Mouse (Mus musculus) spleen, adult 2 months (tissue): ENCODE results near the gene Slfn8. TPM values are rescaled to one million over a fixed set of nuclear protein-coding genes. Genes with fewer than 3 reads are reported as not detected.

Experiments
- DNase-seq, 2 experiments: peaks; one replicate each; pipeline versions ENCODE4 v3.0.0 to v3.0.0-alpha.2; 2012 to 2021; ENCODE audit warnings: low spot score in 2 of 2, low read depth in 1 of 2
- H3K27ac ChIP-seq: fragments of 200-500 bp; 2 replicates; pipeline ENCODE4 v1.5.1; 2012; ENCODE audit warnings: low read length, inconsistent platforms; ENCODE audit not compliant: insufficient read depth
- H3K27me3 ChIP-seq: fragments of 200-500 bp; 2 replicates; pipeline ENCODE4 v1.6.1; 2012; ENCODE audit warnings: mild to moderate bottlenecking, moderate library complexity, low read length, inconsistent platforms; ENCODE audit not compliant: control insufficient read depth, insufficient read depth
- H3K36me3 ChIP-seq: fragments of 200-500 bp; 2 replicates; pipeline ENCODE4 v1.6.1; 2012; ENCODE audit warnings: mild to moderate bottlenecking, low read length, inconsistent platforms; ENCODE audit not compliant: control insufficient read depth, insufficient read depth
- H3K4me1 ChIP-seq: fragments of 200-500 bp; 2 replicates; pipeline ENCODE4 v1.6.1; 2011; ENCODE audit warnings: inconsistent platforms; ENCODE audit not compliant: control insufficient read depth, insufficient read depth, insufficient read length
- H3K4me3 ChIP-seq: fragments of 200-500 bp; 2 replicates; pipeline ENCODE4 v1.5.1; 2011; ENCODE audit warnings: mild to moderate bottlenecking, inconsistent platforms; ENCODE audit not compliant: insufficient read depth, insufficient read length; ENCODE audit errors: extremely low read depth
- CTCF ChIP-seq: fragments of 200-500 bp; IDR thresholded peaks from 2 replicates; pipeline ENCODE4 v1.5.1; 2011; ENCODE audit warnings: mild to moderate bottlenecking, inconsistent platforms; ENCODE audit not compliant: insufficient read depth, insufficient read length, insufficient replicate concordance; ENCODE audit errors: extremely low read depth
- POLR2A ChIP-seq: fragments of 200-500 bp; IDR thresholded peaks from 2 replicates; pipeline ENCODE4 v1.6.1; 2011; ENCODE audit warnings: low read depth, low read length, inconsistent platforms
- WGBS: fragments of 180-500 bp; shearing (Covaris S2); methylation state at CpG from one replicate; pipeline ENCODE4 v1.1.7; 2018; 5-methylcytosine and 5-hydroxymethylcytosine counted together
- polyA plus RNA-seq: library from polyadenylated mRNA; depleted of rRNA; stranded (reverse); fragments of >200 nt; gene quantifications from 2 replicates; pipeline ENCODE4 v1.2.3, GENCODE M21; 2012; rRNA removed

Gene Slfn8
- 3.4 and 3.5 TPM in 2 replicates for polyA plus RNA-seq

DNA sequence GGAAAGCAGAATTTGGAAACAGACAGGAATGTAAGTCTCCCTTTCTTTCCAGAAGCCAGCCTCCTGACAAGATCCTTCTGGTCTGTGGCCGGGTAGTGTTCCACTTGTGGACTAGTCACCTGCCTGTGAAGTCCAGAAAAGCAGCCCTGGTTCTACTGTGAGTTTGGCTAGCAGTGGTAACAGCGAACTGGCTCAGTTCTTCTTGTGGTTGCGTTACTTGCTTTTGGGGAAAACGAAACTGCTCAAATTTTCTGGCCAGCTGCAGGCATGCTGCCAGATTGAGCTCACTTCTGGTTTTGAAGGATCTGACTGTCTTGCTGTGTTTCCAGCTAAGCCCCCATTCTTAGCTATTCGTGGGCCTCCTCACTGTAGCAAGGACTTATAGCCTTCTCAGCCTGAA lies at the start of gene Slfn8:
Gene Slfn8 (minus strand): TSS at position 190 of the 400 bp plus-strand sequence.
- WGBS, result under 1% methylated on average over 5 of the region's 5 CpGs
- peaks cover 4% of the 10 kb centered on the region; the same call in 1 of the 2 replicates for H3K36me3 ChIP-seq
- TF ChIP-seq POLR2A, result peak; percentile 38
- TF ChIP-seq CTCF, result no peak
- no peaks in the 10 kb centered on the region for H3K27me3 ChIP-seq
- H3K4me1 ChIP-seq, result peaks cover 16% of the 10 kb centered on the region
- H3K4me3 ChIP-seq, result peak within 1 kb of the TSS; percentile 86
- H3K27ac ChIP-seq, result peak within 1 kb of the TSS; percentile 95
- DNase-seq, result peak; percentile 61 to 63

DNA sequence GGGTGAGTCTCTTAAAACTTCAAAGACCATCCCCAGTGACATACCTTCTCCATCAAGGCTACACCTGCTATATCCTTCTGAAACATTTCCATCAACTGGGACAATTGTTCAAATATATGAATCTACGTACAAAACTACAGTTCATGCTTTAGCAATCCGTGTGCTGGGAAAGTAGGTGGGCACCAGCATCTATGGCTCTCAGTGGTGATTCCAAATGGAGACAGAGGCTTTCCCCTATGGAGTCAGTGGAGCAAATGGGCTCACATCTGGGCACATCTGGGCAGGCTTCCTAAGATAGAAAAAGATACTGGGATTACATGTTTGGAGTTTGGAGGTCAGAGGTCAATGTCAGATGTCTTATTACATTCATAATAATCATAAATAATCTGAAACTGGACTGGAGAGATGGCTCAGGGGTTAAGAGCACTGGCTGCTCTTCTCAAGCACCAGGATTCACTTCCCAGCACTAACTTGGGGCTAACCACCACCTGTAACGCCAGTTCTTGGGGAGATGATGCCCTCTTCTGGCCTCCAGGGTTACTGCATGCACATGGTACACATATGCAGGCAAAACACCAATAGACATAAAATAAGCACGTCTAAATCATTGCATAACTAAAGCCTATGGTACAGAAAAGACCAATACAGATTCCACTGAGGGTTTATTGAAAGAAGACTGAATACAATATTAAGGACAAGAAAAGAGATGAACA lies 47.5 kb upstream of the Slfn8 start:
- H3K27ac ChIP-seq, result peak overlapping the region; percentile 37; the same call in 1 of the 2 replicates
- peak in 1 of 2 experiments; percentile 35 for DNase-seq

DNA sequence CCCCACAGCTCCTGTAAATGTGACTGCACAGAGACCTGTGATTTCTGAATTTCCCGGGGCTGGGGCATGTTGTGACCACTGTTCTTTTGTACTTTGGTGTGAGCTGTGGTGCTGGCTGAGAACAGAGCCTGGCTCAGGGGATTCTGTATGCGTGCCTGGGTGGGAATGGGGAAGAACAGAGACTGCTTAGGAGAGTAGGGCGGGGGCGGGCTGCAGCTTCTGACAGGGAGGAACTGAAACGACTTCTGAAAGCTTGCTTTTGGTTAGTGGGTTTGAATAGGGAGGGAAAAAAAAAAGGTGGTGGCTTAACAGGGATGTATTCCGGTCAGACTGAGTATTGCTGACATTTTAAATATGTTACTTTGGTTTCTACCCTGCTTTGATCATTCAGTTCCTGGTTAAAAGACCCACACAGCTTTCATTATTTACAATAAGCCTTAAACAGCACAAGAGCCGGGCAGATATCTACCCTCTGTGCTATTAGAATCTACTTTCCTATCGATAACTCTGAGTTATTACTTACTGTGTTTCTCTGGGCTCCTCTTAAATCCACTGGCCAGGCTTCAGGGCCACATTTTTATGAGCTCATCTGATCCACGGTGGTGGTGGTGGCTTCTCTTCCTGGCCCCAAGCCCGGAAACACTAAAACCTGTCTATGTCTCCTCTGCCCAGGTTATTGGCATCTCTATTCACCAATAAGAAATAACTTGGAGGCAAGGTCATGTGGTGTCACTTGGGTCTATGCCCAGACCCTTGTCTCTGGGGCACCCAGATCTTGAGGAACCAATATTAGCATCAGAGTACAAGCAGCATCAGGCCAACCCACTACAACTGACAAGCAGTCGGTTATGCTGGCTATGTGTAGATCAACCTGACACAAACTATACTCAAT lies 46.3 kb upstream of the Slfn8 start:
- Histone ChIP-seq H3K27ac (peak overlapping the region; percentile 90), H3K27me3 (no peaks in the 10 kb centered on the region), H3K36me3 (peaks cover 28% of the 10 kb centered on the region), H3K4me1 (peaks cover 7% of the 10 kb centered on the region; the same call in 1 of the 2 replicates), H3K4me3 (peak overlapping the region; percentile 88)
- WGBS, result 3% methylated on average over 11 of the region's 11 CpGs
- peak; percentile 58 to 62 for DNase-seq
- no peak for TF ChIP-seq CTCF
- peak; percentile 67 for TF ChIP-seq POLR2A

More for the DNA sequence above, 47.5 kb upstream of the Slfn8 start:
- 89% methylated on average over 4 of the region's 4 CpGs for WGBS
- Histone ChIP-seq H3K27me3 (no peaks in the 10 kb centered on the region), H3K36me3 (peaks cover 28% of the 10 kb centered on the region), H3K4me1 (peaks cover 7% of the 10 kb centered on the region; the same call in 1 of the 2 replicates), H3K4me3 (no peak overlapping the region)
- no peak for TF ChIP-seq POLR2A
- peak; percentile 32; the same call in 1 of the 2 replicates for TF ChIP-seq CTCF

DNA sequence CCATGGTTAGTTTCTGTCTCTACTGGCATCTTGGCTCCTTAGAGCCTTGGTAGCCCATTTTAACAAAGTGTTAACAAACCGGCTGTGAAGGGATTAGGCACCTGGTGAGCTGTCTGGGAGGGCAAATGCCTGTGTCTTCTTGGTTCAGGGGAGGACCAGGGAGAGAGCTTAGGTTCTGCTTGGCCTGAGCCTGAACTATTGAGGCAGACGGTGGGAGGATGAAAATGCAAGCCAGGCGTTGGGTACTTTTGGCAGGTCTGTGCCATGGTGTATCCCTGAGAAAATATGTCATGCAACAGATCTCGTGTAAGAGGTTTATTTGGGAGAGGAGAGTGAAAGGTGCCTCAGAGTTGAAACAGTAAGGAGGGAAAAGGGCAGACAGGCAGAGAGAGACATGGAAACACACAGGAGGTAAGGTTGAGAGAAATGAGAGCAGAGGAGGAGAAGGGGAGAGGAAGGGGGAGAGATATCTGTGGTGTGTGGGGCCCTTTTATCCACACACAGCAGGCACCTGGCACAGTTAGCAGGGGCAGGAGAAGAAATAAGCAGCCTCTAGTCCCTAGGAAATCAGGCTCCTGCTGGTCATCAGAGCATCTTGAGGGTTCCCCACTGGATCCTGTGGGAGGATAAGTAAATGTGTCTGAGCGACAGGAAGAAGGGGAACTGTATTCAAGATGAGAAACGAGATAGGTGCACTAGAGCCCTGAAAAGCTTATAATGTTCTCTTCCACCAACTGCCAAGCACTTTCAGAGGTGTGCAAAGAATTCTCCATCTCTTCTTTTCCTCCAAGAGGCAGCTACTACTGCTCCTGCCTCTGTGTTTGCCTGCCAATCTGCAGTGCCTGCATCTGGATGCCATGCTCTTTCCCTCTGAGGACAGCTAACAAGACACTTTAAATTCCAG lies 45.1 kb upstream of the Slfn8 start:
- WGBS, result 13% methylated on average over 6 of the region's 6 CpGs
- Histone ChIP-seq H3K4me1 (peaks cover 7% of the 10 kb centered on the region; the same call in 1 of the 2 replicates), H3K27me3 (no peaks in the 10 kb centered on the region), H3K27ac (peak overlapping the region; percentile 98), H3K4me3 (peak overlapping the region; percentile 88), H3K36me3 (peaks cover 27% of the 10 kb centered on the region)
- DNase-seq, result no peak
- TF ChIP-seq CTCF, result no peak
- TF ChIP-seq POLR2A, result no peak

DNA sequence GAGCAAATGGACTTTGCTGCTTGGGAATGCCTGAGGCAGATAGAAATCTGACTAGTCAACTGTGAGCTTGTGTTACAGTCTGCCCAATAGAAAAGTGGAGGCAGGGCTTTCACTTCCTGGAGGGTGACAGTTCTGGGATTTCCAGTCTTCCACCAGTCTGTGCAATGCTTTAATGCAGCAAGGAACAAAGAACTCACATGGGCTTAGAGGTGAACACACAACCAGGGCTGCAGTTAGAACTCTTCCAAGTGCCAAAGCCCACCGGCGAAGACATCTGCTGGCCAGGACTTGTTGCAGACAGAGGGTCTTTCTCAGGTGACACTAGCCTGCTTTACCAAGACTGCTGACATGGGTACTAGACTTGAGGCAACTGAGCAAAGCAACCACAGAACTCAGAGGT lies 44.3 kb upstream of the Slfn8 start, which contains the start of gene Slfn2:
Gene Slfn2 (plus strand): TSS at position 167 of the 400 bp plus-strand sequence.
- 48% methylated on average over 2 of the region's 2 CpGs for WGBS
- peaks cover 20% of the 10 kb centered on the region for H3K36me3 ChIP-seq
- TF ChIP-seq POLR2A, result peak; percentile 90
- TF ChIP-seq CTCF, result no peak
- H3K27ac ChIP-seq, result peak within 1 kb of the TSS; percentile 98
- H3K4me3 ChIP-seq, result peak within 1 kb of the TSS; percentile 88
- DNase-seq, result peak in 1 of 2 experiments; percentile 58
- H3K4me1 ChIP-seq, result peaks cover 7% of the 10 kb centered on the region; the same call in 1 of the 2 replicates
- no peaks in the 10 kb centered on the region for H3K27me3 ChIP-seq

DNA sequence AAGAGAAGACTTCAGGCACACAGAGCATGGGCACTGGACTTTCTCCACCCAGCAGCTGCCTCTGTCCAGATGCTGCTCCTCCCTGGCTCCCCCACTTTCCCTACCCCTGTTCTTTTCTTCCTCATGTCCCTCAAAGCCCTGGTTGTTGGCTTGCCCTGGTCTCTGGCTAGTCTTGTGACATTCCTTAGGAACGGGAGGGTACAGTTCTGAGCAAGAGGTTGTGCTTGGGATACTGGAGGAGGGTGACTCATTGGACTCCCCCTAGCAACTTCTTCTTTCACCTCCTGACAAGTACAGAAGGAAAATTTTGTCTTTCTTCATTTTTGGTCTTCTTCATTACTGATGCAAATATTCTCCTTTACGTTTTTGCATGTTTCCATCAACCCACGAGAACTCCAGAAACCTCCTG lies 43.3 kb upstream of the Slfn8 start:
- DNase-seq, result no peak
- peaks cover 10% of the 10 kb centered on the region for H3K36me3 ChIP-seq
- TF ChIP-seq POLR2A (no peak; the same call in 1 of the 2 replicates), CTCF (no peak)
- WGBS, result 30% methylated on average over 3 of the region's 3 CpGs
- H3K4me3 ChIP-seq, result no peak overlapping the region
- H3K4me1 ChIP-seq, result peaks cover 7% of the 10 kb centered on the region; the same call in 1 of the 2 replicates
- no peaks in the 10 kb centered on the region for H3K27me3 ChIP-seq
- peak overlapping the region; percentile 87 for H3K27ac ChIP-seq
